ENCODE assay signal across 8 mouse cellular contexts in genomic region chr17:34655160-34655559, GRCm38 (mm10). TPM values are rescaled to one million over a fixed set of nuclear protein-coding genes. Genes with fewer than 3 reads are reported as not detected.
DNase-seq lines count a peak whose midpoint lies in the region; ATAC-seq lines count a peak whose summit lies in the region.

No protein-coding gene starts in this region.

- H3K9me3 ChIP-seq in stomach, embryonic 15.5 days: no peaks in the 10 kb centered on the region

- peaks cover 27% of the 10 kb centered on the region for H3K4me1 ChIP-seq in stomach, embryonic 15.5 days

- DNase-seq in cerebellum, adult 8-10 months: peak; percentile 9
- DNase-seq in cerebellum, adult 11 months: no peak
- peak; percentile 58 for DNase-seq in ovary, postnatal 10 days (ENCODE audit: low spot score)
- DNase-seq in ovary, postnatal 14 days (ENCODE audit: low spot score): no peak
- peak; percentile 74 for DNase-seq in kidney, postnatal 10 days
- DNase-seq in layer of hippocampus, postnatal 14 days (ENCODE audit: low spot score in 2 of 2): no peak
- no peak for DNase-seq in left cerebral cortex, postnatal 14 days (ENCODE audit: low spot score in 2 of 2)

- H3K27ac ChIP-seq in stomach, embryonic 15.5 days: peak overlapping the region; percentile 83

- peak; percentile 4; the same call in 1 of the 2 replicates for ATAC-seq in stomach, embryonic 15.5 days (ENCODE audit: insufficient read depth, low FRiP score, low read depth)

- intact Hi-C loops in left cerebral cortex, postnatal 14 days (cut with DNase I): loop anchor here (10.0 kb wide), 1 partner anchor 150 kb away; the partner anchor contains the start of gene Cyp21a1

- H3K36me3 ChIP-seq in stomach, embryonic 15.5 days: peaks cover 16% of the 10 kb centered on the region

- H3K9ac ChIP-seq in stomach, embryonic 15.5 days: no peak overlapping the region

- 43% methylated on average over 7 of the region's 7 CpGs for WGBS in stomach, embryonic 15.5 days

- no peak overlapping the region for H3K4me3 ChIP-seq in stomach, embryonic 15.5 days (replicated peaks)

- H3K4me2 ChIP-seq in stomach, embryonic 15.5 days: no peak overlapping the region

- H3K27me3 ChIP-seq in stomach, embryonic 15.5 days (replicated peaks): peaks cover 4% of the 10 kb centered on the region; the same call in 1 of the 2 replicates

RNA-seq across cellular contexts. Expression of gene Atf6b, which starts 8.2 kb away (rescaled TPM):
- 72.0 and 76.7 TPM in 2 replicates for polyA plus RNA-seq in stomach, embryonic 15.5 days (2015; fragmentation: Nextera tagmentation; extraction: Ambion mirVana)
- 10 to 100 TPM; 80.0 to 81.9 TPM for total RNA-seq in layer of hippocampus, postnatal 14 days (2021)
- 10 to 100 TPM; 76.4 to 80.3 TPM for total RNA-seq in left cerebral cortex, postnatal 14 days (2021)

RNA-seq across cellular contexts. Expression of gene Fkbpl, which starts 10.6 kb away (rescaled TPM):
- 14.0 and 14.5 TPM in 2 replicates for polyA plus RNA-seq in stomach, embryonic 15.5 days (2015; fragmentation: Nextera tagmentation; extraction: Ambion mirVana)
- total RNA-seq in layer of hippocampus, postnatal 14 days (2021): 10 to 100 TPM; 16.0 to 17.1 TPM
- total RNA-seq in left cerebral cortex, postnatal 14 days (2021): 10 to 100 TPM; 16.1 to 16.7 TPM

RNA-seq across cellular contexts. Expression of gene Tnxb, which starts 15.2 kb away (rescaled TPM):
- polyA plus RNA-seq in stomach, embryonic 15.5 days (2015; fragmentation: Nextera tagmentation; extraction: Ambion mirVana): 0.97 and 1.4 TPM in 2 replicates
- 1 to 10 TPM; 4.6 to 5.4 TPM for total RNA-seq in layer of hippocampus, postnatal 14 days (2021)
- total RNA-seq in left cerebral cortex, postnatal 14 days (2021): 1 to 10 TPM; 1.5 to 1.8 TPM

RNA-seq across cellular contexts. Expression of gene Prrt1, which starts 25.8 kb away (rescaled TPM):
- 0.35 and 0.63 TPM in 2 replicates for polyA plus RNA-seq in stomach, embryonic 15.5 days (2015; fragmentation: Nextera tagmentation; extraction: Ambion mirVana)
- total RNA-seq in layer of hippocampus, postnatal 14 days (2021): 100 to 1,000 TPM; 248 to 266 TPM
- 100 to 1,000 TPM; 195 to 228 TPM for total RNA-seq in left cerebral cortex, postnatal 14 days (2021)

RNA-seq across cellular contexts. Expression of gene Ppt2, which starts 26.9 kb away (rescaled TPM):
- 23.7 and 26.2 TPM in 2 replicates for polyA plus RNA-seq in stomach, embryonic 15.5 days (2015; fragmentation: Nextera tagmentation; extraction: Ambion mirVana)
- total RNA-seq in layer of hippocampus, postnatal 14 days (2021): 10 to 100 TPM; 36.6 to 42.2 TPM
- 10 to 100 TPM; 39.3 to 45.7 TPM for total RNA-seq in left cerebral cortex, postnatal 14 days (2021)

Comparison
In these comparisons a context has a peak if more than half of its experiments do, and no peak if none do; other contexts are left out.
1. DNase-seq: peak in cerebellum, adult 8-10 months (single experiment), ovary, postnatal 10 days (single experiment) and kidney, postnatal 10 days (single experiment); none in cerebellum, adult 11 months (single experiment), ovary, postnatal 14 days (single experiment), layer of hippocampus, postnatal 14 days (0 of 2) and left cerebral cortex, postnatal 14 days (0 of 2).